Mouse (Mus musculus) left cerebral cortex, adult 9 months (tissue): ENCODE measurements around the gene Gm10376.
"Not testable (repeated sequence)": the region's sequence is repeated elsewhere in the genome, so short reads cannot be mapped to it uniquely, and the experiment has no call there.

Source experiments
- DNase-seq, 2 experiments: peaks; one replicate each; pipeline ENCODE4 v3.0.0; 2022; ENCODE audit warnings: low spot score in 2 of 2

The Gm10376 gene

DNA sequence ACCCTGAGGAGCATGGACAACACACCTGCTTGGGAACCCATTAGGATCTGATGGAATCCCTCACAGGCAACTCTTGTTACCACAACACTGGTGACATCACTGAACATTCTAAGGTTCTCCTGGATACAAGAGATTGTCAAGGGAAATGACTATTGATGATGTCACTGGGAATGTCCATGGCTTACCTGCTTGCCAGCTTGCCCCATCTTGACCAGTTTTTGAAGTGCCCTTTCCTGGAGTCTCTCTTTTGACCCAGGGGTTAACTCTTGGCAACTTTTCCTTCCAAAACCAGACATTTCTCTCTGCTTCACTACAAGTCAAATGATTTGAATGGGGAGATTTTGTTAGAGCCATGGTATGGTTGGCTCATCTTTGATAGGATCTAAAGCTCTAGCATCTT, at the start of gene Gm10376:
Gene Gm10376 (minus strand): TSS at position 101 of the 400 bp plus-strand sequence.
- not testable (repeated sequence) for DNase-seq

DNA sequence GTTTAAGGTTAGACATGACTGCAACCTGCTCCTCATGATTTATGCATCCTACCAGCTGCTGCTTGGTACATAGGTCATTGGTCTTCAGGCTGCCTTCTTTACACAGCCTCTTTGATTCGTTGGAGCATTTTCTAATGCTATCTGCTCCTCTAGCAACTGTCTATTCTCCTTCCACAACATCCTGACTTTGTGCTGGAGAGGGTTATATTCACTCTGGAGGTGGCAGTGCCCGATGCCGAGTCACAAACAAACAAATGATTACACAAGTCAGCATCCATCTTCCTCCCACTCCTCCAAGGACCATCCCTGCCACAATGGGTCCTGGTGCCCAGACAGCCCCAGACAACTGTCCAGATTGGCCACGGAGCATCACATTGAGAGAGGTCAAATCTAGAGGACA, 44.8 kb upstream of the Gm10376 start:
- not testable (repeated sequence) for DNase-seq

DNA sequence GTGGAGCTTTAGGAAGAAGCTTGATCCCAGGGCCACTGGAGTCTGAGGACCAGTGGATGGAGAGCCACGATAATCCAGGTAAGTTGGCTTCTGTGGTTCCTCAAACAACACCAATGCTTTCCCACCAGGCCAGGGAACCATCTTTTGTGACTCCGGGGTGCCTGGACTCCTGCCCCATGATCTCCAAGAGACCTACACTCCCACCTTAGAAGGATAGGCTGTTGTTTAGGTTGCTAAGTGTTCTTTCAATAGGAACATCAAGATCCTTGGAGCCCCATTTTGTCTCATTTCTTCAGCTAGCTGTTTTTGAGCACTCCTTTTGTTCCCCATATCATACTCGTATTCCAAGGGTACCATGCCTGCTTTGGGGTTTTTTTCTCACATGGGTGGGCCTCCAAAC, 42.6 kb upstream of the Gm10376 start:
- DNase-seq: not testable (repeated sequence)

DNA sequence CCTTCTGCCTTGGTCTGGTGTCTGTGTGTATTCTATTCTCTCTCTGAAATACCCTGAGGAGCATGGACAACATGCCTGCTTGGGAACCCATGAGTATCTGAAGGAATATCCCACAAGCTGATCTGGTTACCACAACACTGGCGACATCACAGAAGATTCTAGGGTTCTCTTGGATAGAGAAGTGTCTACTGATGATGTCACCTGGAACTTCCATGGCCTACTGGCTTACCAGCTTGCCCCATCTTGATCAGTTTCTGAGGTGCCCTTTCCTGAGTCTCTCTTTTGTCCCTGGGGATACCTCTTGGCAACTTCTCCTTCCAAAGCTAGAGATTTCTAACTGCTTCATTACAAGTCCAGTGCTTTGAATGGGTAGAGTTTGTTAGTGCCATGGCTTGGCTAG, 21.9 kb downstream of the Gm10376 start, which contains the start of gene Gm8082:
Gene Gm8082 (minus strand): TSS at position 101 of the 400 bp plus-strand sequence.
- not testable (repeated sequence) for DNase-seq
